Mouse (Mus musculus) liver, adult 2 months (tissue): ENCODE measurements around the gene Taar9. TPM values are rescaled to one million over a fixed set of nuclear protein-coding genes. Genes with fewer than 3 reads are reported as not detected.

ENCODE experiments used
- DNase-seq: peaks from one replicate; pipeline ENCODE4 v3.0.0-alpha.2; 2011; ENCODE audit warnings: low read depth, low spot score; ENCODE audit errors: extremely low read depth
- H3K27ac ChIP-seq: fragments of 200-500 bp; replicated peaks from 2 replicates; pipeline ENCODE4 v1.5.1; 2012; ENCODE audit warnings: low read depth, mild to moderate bottlenecking, control low read depth, inconsistent platforms, low read length; ENCODE audit not compliant: insufficient read depth
- H3K27me3 ChIP-seq: fragments of 200-500 bp; 2 replicates; pipeline ENCODE4 v1.6.1; 2012; ENCODE audit warnings: mild to moderate bottlenecking, moderate library complexity, low read length, inconsistent platforms; ENCODE audit not compliant: control insufficient read depth, insufficient read depth
- H3K36me3 ChIP-seq: fragments of 200-500 bp; 2 replicates; pipeline ENCODE4 v1.6.1; 2012; ENCODE audit warnings: low read length, inconsistent platforms; ENCODE audit not compliant: control insufficient read depth, insufficient read depth
- H3K4me1 ChIP-seq: fragments of 200-500 bp; 2 replicates; pipeline ENCODE4 v1.6.1; 2011; ENCODE audit warnings: low read length; ENCODE audit not compliant: control insufficient read depth, insufficient read depth
- H3K4me3 ChIP-seq: fragments of 200-500 bp; 2 replicates; pipeline ENCODE4 v1.5.1; 2011; ENCODE audit warnings: low read depth, mild to moderate bottlenecking, control low read depth, low read length, moderate library complexity; ENCODE audit not compliant: insufficient read depth
- H3K79me2 ChIP-seq: fragments of 200-500 bp; 2 replicates; pipeline ENCODE4 v1.6.1; 2012; ENCODE audit warnings: inconsistent platforms, mild to moderate bottlenecking, low read length, moderate library complexity; ENCODE audit not compliant: control insufficient read depth, insufficient read depth
- H3K9ac ChIP-seq: fragments of 200-500 bp; 2 replicates; pipeline ENCODE4 v1.6.1; 2012; ENCODE audit warnings: low read depth, mild to moderate bottlenecking, control low read depth, inconsistent platforms, low read length
- CTCF ChIP-seq: fragments of 200-500 bp; IDR thresholded peaks from 2 replicates; pipeline ENCODE4 v1.5.1; 2011; ENCODE audit warnings: low read depth, low read length, control low read depth
- POLR2A ChIP-seq: fragments of 200-500 bp; IDR thresholded peaks from 2 replicates; pipeline ENCODE4 v1.6.1; 2011; ENCODE audit warnings: low read length, control low read depth; ENCODE audit not compliant: insufficient read depth; ENCODE audit errors: extremely low read depth
- WGBS: fragments of 180-500 bp; shearing (Covaris S2); methylation state at CpG from one replicate; pipeline ENCODE4 v1.1.7; 2018; 5-methylcytosine and 5-hydroxymethylcytosine counted together
- polyA plus RNA-seq: library from polyadenylated mRNA; depleted of rRNA; stranded (reverse); fragments of >200 nt; gene quantifications from 2 replicates; pipeline ENCODE4 v1.2.3, GENCODE M21; 2012; rRNA removed
- total RNA-seq: library from RNA; depleted of rRNA; stranded (reverse); fragments of >200 nt; gene quantifications from 2 replicates; pipeline ENCODE4 v1.2.3, GENCODE M21; 2014; rRNA removed

Taar9 gene
- total and polyA plus RNA-seq, 2 experiments, result not detected

DNA sequence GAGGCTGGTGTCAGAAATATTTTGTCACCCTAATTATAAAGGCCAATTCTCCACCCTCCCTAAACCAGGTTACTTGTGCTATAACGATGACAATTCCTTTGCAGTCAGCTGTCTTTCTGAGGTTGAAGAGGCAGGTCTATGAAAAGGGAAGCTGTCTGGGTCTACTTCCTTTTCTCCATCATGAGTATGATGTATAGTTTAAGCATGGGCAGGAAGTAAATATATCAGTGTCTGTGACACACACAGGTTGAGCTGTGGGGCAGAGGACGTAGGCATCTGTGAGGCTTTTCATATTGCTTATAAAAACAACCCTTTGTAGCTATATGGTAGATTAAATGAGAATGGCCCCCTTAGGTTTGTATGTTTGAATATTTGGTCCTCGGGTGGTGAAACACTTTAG, 50.3 kb downstream of the Taar9 start:
- no peak for DNase-seq
- Histone ChIP-seq H3K79me2 (no peaks in the 10 kb centered on the region), H3K4me3 (no peak overlapping the region), H3K4me1 (no peaks in the 10 kb centered on the region), H3K36me3 (no peaks in the 10 kb centered on the region), H3K27ac (no peak overlapping the region), H3K9ac (no peak overlapping the region), H3K27me3 (no peaks in the 10 kb centered on the region)
- WGBS, result 80% methylated on average over 3 of the region's 3 CpGs
- TF ChIP-seq CTCF (no peak), POLR2A (no peak)

Other genes starting within 250 kb of the Taar9 start
- gene Vnn1, start 214.8 kb downstream of the Taar9 start, total RNA-seq, result 18.5 and 48.4 TPM in 2 replicates
- gene Vnn1, start 214.8 kb downstream of the Taar9 start, polyA plus RNA-seq, result 34.7 and 40.5 TPM in 2 replicates
- gene Taar1, start 189.2 kb downstream of the Taar9 start, total RNA-seq, result not detected in 2 replicates
- gene Taar1, start 189.2 kb downstream of the Taar9 start, polyA plus RNA-seq, result not detected in 2 replicates
- gene Taar2, start 171.0 kb downstream of the Taar9 start, total RNA-seq, result not detected in 2 replicates
- not detected in 2 replicates for gene Taar2, start 171.0 kb downstream of the Taar9 start, polyA plus RNA-seq
- not detected in 2 replicates for gene Taar3, start 160.0 kb downstream of the Taar9 start, total RNA-seq
- not detected in 2 replicates for gene Taar3, start 160.0 kb downstream of the Taar9 start, polyA plus RNA-seq
- not detected in 2 replicates for gene Taar4, start 149.0 kb downstream of the Taar9 start, total RNA-seq
- gene Taar4, start 149.0 kb downstream of the Taar9 start, polyA plus RNA-seq, result not detected in 2 replicates
- not detected in 2 replicates for gene Taar5, start 138.8 kb downstream of the Taar9 start, total RNA-seq
- not detected in 2 replicates for gene Taar5, start 138.8 kb downstream of the Taar9 start, polyA plus RNA-seq
- gene Taar6, start 123.9 kb downstream of the Taar9 start, total RNA-seq, result not detected in 2 replicates
- not detected in 2 replicates for gene Taar6, start 123.9 kb downstream of the Taar9 start, polyA plus RNA-seq
- not detected in 2 replicates for gene Taar7a, start 116.1 kb downstream of the Taar9 start, total RNA-seq
- gene Taar7a, start 116.1 kb downstream of the Taar9 start, polyA plus RNA-seq, result not detected in 2 replicates
- not detected in 2 replicates for gene Taar7b, start 109.6 kb downstream of the Taar9 start, total RNA-seq
- not detected in 2 replicates for gene Taar7b, start 109.6 kb downstream of the Taar9 start, polyA plus RNA-seq
- not detected in 2 replicates for gene Taar7d, start 82.3 kb downstream of the Taar9 start, total RNA-seq
- not detected in 2 replicates for gene Taar7d, start 82.3 kb downstream of the Taar9 start, polyA plus RNA-seq
- not detected in 2 replicates for gene Taar7e, start 71.9 kb downstream of the Taar9 start, total RNA-seq
- not detected in 2 replicates for gene Taar7e, start 71.9 kb downstream of the Taar9 start, polyA plus RNA-seq
- not detected in 2 replicates for gene Taar7f, start 60.0 kb downstream of the Taar9 start, total RNA-seq
- not detected in 2 replicates for gene Taar7f, start 60.0 kb downstream of the Taar9 start, polyA plus RNA-seq
- gene Taar8a, start 33.0 kb downstream of the Taar9 start, total RNA-seq, result not detected in 2 replicates
- not detected in 2 replicates for gene Taar8a, start 33.0 kb downstream of the Taar9 start, polyA plus RNA-seq
- not detected in 2 replicates for gene Taar8b, start 17.2 kb downstream of the Taar9 start, total RNA-seq
- gene Taar8b, start 17.2 kb downstream of the Taar9 start, polyA plus RNA-seq, result not detected in 2 replicates
- not detected in 2 replicates for gene Taar8c, start 7.6 kb downstream of the Taar9 start, total RNA-seq
- gene Taar8c, start 7.6 kb downstream of the Taar9 start, polyA plus RNA-seq, result not detected in 2 replicates
- 13.1 and 16.9 TPM in 2 replicates for gene Stx7, start 39.8 kb upstream of the Taar9 start, total RNA-seq
- gene Stx7, start 39.8 kb upstream of the Taar9 start, polyA plus RNA-seq, result 19.2 and 22.5 TPM in 2 replicates
- gene Moxd1, start 114.0 kb upstream of the Taar9 start, total RNA-seq, result not detected in 2 replicates
- gene Moxd1, start 114.0 kb upstream of the Taar9 start, polyA plus RNA-seq, result not detected in 2 replicates